Mouse (Mus musculus) Muller cell, postnatal 12 days (primary cell): ENCODE measurements around the gene Eapp.
A peak's percentile ranks its signal among the peaks of the same experiment; 100 is the strongest.
"Not testable (repeated sequence)": the region's sequence is repeated elsewhere in the genome, so short reads cannot be mapped to it uniquely, and the experiment has no call there.

ENCODE experiments used
- DNase-seq: peaks from one replicate; pipeline ENCODE4 v3.0.0-alpha.2; 2015; ENCODE audit errors: inconsistent ontology term

Gene Eapp

GRCm38 (mm10) chr12:54695511-54696241, at the start of gene Eapp:
TSS of gene Eapp (minus strand) at chr12:54695897.
- peak; percentile 95 for DNase-seq

- DNase-seq: not testable (repeated sequence)
Measured at GRCm38 (mm10) chr12:54738661-54739243, 43.1 kb upstream of the Eapp start.

GRCm38 (mm10) chr12:54737891-54738660, 42.4 kb upstream of the Eapp start:
- not testable (repeated sequence) for DNase-seq

- DNase-seq: not testable (repeated sequence)
Measured at GRCm38 (mm10) chr12:54734307-54735131, 38.8 kb upstream of the Eapp start.

GRCm38 (mm10) chr12:54729140-54730059, 33.7 kb upstream of the Eapp start:
- not testable (repeated sequence) for DNase-seq

DNA sequence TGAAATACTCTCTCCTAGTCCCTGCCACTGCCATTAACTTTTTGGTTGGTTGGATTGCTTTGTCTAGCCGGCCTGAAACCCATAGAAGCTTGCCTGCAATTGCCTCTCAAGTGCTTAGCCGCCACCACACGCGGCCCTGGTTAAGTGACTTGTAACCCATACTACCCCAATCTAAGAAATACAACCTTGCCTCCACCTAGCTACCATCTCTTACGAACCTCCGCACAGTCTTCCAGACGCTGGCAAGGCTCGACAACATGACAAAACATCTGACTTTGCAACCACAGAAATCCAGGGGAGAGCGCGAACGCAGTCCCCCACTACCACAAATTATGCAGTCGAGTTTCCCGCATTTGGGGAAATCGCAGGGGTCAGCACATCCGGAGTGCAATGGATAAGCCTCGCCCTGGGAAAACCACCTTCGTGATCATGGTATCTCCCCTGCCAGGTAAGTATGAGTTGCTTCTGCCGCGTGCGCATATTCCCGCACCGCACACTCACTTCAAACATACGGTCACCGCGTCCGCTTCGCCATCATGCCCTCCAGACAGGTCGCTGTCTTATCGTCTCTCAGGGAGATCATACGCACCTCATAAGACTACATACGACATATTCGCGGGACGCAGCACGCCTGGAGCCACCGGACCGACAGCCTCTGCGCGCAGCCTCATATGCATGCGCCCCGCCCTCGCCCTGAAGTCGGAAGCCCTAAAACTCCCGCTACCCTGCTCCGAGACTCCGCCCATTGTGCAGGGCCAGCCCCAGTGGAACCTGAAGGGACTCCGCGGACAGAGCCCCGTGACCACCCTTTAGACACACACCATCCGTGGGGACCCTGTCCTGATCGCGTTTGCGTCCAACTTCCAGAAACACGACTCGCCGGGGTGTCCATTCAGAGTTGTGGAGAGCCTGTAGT, 23.4 kb upstream of the Eapp start:
- not testable (repeated sequence) for DNase-seq

DNA sequence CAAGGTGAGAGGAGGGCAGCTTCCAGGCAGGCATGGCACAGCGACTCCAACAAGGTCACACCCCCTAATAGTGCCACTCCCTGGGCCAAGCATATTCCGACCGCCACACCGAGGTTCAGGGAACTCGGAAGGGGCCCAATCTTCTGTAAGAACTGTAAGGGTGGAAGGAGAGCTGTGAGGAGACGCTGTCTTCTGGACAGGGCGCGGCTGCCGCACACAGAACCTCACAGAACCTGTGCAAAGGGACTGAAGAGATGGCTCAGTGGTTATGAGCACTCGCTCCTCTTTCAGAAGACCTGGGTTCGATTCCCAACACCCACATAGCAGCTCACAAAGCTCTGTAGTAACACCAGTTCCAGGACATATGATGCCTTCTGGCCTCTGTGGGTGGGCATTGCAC, 21.8 kb upstream of the Eapp start:
- not testable (repeated sequence) for DNase-seq

DNA sequence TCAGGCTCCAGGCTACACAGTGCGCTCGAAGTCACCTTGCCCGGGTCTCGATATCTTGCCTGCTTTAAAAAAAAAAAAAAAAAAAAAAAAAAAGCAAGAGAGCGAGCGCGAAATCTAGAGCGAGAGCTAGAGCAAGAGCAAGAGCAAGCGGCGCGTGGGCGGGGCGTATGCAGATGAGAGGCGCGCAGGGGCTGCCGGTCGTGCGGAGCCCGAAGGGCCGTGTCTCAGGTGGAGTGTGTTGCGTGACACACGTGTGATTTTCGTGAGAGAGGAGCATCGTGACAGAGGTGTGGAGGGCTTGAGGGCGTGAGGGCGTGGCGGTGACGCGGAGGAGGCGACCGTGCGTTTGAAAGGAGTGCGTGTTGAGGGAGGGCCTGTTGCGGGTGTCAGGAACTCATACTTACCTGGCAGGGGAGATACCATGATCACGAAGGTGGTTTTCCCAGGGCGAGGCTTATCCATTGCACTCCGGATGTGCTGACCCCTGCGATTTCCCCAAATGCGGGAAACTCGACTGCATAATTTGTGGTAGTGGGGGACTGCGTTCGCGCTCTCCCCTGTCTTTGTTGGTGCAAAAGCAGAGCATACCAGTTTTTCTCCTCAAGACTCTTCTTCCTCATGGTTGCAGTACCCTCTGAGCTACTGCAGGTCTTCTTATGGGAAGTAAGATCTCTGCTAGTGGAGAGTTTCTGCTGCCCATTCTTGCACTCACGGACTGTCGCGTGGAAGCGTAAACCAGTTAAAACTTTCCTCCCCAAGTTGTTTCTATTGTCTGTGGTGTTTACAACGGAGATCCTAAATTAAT, 18.3 kb upstream of the Eapp start:
- not testable (repeated sequence) for DNase-seq

- not testable (repeated sequence) for DNase-seq
Measured at GRCm38 (mm10) chr12:54710494-54710879, 14.8 kb upstream of the Eapp start.

DNA sequence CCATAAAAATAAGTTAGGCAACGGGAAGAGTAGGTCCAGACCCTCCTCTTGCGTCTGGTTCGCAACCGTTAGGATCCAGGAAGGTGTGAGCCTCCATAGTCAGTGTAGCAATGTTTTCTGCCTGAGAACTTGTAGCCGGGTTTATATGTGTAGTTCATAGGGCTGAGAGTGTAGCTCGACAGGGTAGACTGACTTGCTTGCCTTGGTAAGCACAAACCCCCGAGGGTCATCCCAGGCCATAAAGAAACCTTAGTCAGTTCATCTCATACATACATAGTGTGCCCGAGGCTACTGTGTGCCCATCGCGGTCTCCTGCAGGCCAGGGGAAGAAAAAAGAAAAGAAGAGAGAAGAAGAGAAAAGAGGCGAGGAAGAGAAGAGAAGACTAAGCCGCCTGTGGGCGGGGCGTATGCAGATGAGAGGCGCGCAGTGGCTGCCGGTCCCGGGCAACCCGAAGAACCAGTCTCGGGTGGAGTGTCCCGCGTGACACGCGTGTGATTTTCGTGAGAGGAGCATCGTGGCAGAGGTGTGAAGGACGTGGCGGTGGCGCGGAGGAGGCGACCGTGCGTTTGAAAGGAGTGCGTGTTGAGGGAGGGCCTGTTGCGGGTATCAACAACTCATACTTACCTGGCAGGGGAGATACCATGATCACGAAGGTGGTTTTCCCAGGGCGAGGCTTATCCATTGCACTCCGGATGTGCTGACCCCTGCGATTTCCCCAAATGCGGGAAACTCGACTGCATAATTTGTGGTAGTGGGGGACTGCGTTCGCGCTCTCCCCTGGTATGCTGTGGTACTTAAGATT, 14.2 kb upstream of the Eapp start:
- not testable (repeated sequence) for DNase-seq

DNA sequence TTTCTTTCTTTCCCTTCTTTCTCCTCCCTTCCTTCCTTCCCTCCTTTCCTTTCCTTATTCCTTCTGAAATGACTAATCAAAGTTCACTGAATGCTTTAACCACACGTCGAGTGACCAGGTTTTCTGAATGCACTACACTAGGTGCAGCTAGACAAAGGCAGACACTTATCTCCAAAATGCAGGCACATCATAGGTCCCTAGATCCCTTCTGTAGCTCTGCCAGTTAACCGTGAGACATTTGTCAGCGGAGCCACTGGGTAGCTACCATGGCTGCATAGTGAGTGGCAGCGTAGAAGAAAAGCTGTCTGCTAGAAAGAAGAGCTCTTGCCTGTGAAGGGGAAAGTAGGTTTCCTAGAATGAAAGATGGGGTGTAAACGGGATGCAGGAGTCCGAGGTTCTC, 3.7 kb upstream of the Eapp start:
- peak; percentile 7 for DNase-seq

DNA sequence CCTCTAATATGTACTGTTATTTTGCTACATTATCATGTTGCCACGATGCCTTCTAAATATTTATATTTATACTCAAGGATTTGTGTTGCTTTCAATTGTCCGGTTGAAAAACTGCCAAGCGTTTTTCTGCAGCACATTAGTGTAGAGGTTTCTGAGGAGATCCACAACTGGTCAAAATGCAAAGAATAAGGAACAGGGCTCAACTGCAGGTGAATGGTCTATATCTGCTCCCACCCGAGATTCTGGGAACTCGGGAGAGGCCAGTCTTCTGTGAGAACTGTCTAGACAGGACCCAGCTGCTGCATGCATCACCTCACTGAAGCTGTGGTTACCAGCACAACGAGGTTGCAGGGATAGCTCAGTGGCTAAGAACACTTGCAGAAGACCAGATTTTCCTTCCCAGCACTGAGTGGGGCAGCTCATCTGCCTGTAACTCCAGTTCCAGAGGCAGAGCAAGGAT, 2.1 kb upstream of the Eapp start:
- DNase-seq: no peak

DNA sequence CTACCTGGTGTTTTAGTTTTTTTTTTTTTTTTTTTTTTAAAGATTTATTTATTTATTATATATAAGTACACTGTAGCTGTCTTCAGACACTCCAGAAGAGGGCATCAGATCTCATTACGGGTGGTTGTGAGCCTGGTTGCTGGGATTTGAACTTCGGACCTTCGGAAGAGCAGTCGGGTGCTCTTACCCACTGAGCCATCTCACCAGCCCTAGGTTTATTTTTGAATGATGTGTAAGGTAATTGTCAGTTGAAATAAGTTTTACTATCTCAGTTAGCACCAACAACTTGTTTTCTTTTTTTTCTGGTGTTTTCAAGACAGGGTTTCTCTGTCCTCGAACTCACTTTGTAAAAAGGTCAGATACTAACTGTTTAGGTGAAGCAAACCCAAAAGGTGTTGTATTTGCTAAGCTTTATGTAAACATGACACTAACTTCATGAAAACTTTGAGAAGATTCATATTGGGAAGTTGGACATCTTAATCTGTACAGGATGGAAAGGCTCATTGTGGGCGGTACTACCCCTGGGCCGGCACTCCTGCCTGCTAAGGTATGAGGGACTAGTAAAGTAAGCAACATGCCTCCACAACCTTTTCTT, 1.4 kb upstream of the Eapp start:
- peak; percentile 97 for DNase-seq

- peak; percentile 97 for DNase-seq
Measured at GRCm38 (mm10) chr12:54696242-54697002, 725 bp upstream of the Eapp start.

DNA sequence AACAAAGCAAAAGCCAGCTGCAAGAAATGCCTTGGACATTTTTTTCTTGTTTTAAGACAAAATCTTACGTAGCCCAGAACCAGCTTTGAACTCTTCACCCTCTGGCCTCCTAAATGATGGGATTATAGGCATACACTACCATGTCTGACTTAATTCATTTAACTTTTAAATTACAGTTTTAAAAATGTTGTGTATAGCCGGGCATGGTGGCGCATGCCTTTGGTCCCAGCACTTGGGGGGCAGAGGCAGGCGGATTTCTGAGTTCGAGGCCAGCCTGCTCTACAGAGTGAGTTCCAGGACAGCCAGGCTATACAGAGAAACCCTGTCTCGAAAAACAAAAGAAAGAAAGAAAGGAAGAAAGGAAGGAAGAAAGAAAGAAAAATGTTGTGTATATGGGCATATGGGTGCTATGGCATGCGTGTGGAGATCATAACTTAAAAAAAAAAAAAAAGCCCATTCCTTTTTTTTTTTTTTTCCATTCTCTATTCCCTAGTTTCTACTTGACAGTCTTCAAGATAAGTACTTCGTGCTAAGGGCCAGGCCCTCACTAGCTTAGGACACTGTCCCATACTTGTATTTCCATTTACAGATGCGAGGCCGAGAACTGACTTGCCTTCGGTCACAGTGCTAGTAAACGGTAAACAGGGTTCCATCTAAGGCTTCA, 718 bp downstream of the Eapp start:
- DNase-seq: no peak

DNA sequence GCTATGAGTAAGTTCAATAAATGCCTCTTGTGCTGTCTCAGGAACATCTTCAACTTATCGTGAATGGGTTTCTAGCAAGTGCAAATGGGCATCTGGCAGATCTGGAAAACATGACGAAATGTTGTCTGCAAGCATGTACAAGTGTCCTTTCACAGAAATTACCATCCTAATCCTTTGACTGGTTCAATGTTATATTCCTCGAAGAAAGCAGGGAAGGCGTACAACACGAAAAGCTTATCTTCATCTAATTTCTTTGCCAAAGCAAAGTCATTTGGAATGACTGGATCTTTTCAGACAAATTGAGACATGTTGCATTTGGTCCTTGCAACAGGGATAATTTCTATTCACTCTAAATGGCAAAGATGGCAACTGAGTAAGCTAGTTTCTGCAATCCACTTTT, 6.6 kb downstream of the Eapp start:
- DNase-seq: no peak
